Mouse (Mus musculus) sigmoid colon, adult 10 weeks (tissue): ENCODE results near the gene Olfr726. TPM values are rescaled to one million over a fixed set of nuclear protein-coding genes. Genes with fewer than 3 reads are reported as not detected.

Experiments
- polyA plus RNA-seq: library from polyadenylated mRNA; stranded (reverse); fragments of 350-450 nt; fragmentation: Illumina TruSeq; extraction: RNeasy Lipid Tissue Mini Kit (QIAGEN cat#74804); gene quantifications from one replicate; pipeline ENCODE4 v1.2.3, GENCODE M21; 2014; ENCODE audit warnings: low read depth, low replicate concordance

Gene Olfr726
- polyA plus RNA-seq, result not detected

GRCm38 (mm10) chr14:50090853-50091252 lies at the start of gene Olfr726:
Gene Olfr726 (minus strand): TSS chr14:50090953.

GRCm38 (mm10) chr14:50122886-50123285 lies 32.1 kb upstream of the Olfr726 start, which contains the start of gene Olfr727:
Gene Olfr727 (plus strand): TSS chr14:50123186.

GRCm38 (mm10) chr14:50040275-50040674 lies 50.5 kb downstream of the Olfr726 start, which contains the start of gene Olfr725:
Gene Olfr725 (minus strand): TSS chr14:50040375.

Other genes starting within 250 kb of the Olfr726 start
- gene Olfr722, start 189.0 kb downstream of the Olfr726 start, polyA plus RNA-seq, result not detected
- gene Olfr723, start 159.2 kb downstream of the Olfr726 start, polyA plus RNA-seq, result not detected
- not detected for gene Olfr724, start 127.7 kb downstream of the Olfr726 start, polyA plus RNA-seq
- not detected for gene Olfr725, start 50.6 kb downstream of the Olfr726 start, polyA plus RNA-seq
- not detected for gene Olfr727, start 32.2 kb upstream of the Olfr726 start, polyA plus RNA-seq
- not detected for gene Olfr728, start 51.7 kb upstream of the Olfr726 start, polyA plus RNA-seq
- gene Olfr729, start 62.0 kb upstream of the Olfr726 start, polyA plus RNA-seq, result not detected
- not detected for gene Olfr730, start 97.2 kb upstream of the Olfr726 start, polyA plus RNA-seq
- not detected for gene Olfr731, start 150.9 kb upstream of the Olfr726 start, polyA plus RNA-seq
- gene Olfr732, start 193.3 kb upstream of the Olfr726 start, polyA plus RNA-seq, result not detected
- not detected for gene Olfr733, start 210.6 kb upstream of the Olfr726 start, polyA plus RNA-seq
- gene Olfr734, start 235.8 kb upstream of the Olfr726 start, polyA plus RNA-seq, result not detected